Mouse (Mus musculus) layer of hippocampus, postnatal 36 days (tissue): ENCODE results near the gene Myrfl. TPM values are rescaled to one million over a fixed set of nuclear protein-coding genes. Genes with fewer than 3 reads are reported as not detected.

Source experiments
- DNase-seq, 2 experiments: peaks; one replicate each; pipeline ENCODE4 v3.0.0; 2022
- total RNA-seq, 2 experiments: library from RNA; stranded (reverse); gene quantifications; 2 replicates each; pipeline ENCODE4 v1.2.3; 2021

Gene Myrfl
- total RNA-seq, 2 experiments from 2014 or later, result 0.27 to 0.30 TPM

DNA sequence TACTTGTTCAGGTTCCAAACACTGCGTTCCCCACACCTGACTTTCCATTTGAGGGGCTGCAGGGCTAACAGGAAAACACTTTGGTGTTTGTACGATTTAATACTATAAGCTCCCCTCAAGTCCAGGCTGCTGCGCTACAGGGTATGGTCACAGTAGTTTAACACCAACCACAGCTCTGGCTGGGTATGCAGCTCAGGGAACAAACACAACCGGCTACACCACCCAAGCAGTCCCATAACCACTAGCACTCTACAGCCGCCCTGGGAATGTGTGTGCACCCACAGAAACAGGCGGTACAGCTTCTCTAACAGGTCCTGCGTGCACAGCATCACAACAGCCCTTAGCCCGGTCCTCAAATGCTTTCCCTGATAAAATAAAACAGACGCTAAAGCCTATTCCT, 16.1 kb upstream of the Myrfl start:
- no peak for DNase-seq

DNA sequence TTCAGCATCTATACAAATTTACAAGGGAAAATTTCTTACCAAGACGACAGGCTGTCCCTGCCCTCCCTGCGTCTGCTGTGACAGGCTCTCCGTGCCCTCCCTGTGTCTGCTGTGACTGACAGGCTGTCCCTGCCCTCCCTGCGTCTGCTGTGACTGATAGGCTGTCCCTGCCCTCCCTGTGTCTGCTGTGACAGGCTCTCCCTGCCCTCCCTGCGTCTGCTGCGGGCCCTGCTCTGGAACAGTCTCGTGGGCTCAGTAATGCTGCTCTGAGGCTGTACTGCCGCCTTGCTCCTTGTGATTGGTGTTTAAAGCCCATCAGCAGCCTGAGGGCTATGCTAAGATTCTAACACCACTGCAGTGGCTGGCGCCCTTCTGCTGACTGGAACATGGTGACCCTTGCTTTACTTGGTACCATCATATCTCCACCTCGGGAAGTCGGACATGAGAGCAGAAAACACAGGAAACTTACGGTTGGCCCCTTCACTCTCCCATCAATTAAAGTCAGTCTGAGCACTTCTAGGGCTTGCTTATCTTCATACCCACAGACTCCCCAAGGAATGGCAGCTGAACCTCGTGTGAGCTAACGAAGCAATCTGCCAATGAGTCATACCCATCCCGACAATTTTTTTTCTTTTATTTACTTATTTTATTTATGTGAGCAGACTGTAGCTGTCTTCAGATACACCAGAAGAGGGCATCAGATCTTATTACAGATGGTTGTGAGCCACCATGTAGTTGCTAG, 12.4 kb upstream of the Myrfl start:
- DNase-seq, result no peak

DNA sequence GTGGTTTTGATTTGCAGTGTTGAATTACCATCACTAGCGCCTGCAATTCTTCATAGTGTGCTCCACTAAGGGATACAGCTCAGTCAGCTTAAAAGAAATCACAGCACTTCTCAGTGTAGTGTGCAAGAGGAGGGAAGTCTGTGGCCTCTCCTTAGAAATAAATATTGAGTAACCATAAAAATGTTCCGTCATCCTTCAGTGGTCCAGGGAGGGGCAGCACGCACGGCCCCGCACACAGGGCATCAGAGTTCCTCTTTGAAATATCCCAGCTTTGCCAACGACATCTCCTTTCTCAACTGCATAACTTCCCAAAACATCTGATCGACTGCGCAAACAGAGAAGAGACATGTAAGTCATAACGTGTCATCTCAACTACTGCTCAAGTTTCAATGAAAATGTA, 10.1 kb upstream of the Myrfl start:
- no peak for DNase-seq

DNA sequence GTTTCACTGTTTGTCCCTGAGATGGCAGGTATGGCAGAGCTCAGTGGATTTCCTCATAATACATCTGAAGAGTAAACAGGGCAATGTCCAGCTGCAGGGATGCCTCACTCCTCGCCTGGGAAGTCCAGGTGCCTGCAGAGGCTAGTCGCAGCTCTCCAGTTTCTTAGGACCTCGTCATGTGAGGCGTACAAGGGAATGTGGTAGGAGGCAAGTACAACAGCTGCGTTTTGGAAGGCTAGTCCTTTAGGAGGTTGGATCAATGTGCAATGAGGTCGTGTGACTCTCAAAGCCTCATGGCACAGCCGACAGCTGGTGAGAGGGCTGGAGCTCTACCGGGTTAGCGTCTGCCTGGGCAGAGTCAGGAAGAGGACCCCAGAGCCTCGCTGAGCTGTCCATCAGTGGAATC, 7.8 kb upstream of the Myrfl start:
- DNase-seq, result no peak

DNA sequence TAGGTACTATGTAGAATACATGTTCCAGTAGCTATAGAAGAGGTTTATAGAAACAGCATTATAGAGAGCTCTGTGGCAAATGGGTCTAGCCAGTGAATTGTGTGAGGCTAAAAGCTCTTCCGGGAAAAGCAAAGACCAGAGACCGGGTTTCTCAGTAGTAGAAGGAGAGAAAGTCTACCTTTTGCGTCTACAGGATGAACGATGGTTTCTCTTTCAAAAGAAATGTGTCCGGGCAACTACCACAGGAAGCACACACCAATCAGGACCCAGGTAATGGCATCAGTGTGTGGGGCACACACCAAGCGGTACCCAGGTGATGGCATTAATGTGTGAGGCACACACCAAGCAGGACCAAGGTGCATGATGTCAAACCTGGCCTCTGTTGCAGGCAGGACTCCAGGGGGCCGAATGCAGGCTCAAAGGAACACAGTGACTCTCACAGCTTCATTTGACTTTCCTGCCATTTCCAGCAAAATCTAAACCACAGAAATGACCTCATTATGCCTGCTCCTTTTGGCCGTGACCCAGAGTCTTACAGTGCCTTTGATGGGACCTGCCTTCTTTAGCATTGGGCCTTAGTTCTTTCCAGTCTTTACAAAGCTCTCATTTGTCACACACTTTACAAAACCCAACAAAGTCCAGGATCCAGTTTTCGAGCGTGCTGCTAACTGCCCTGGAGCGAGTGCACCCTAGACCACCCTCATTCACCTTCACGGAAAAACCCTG, 1.4 kb downstream of the Myrfl start:
- no peak for DNase-seq

DNA sequence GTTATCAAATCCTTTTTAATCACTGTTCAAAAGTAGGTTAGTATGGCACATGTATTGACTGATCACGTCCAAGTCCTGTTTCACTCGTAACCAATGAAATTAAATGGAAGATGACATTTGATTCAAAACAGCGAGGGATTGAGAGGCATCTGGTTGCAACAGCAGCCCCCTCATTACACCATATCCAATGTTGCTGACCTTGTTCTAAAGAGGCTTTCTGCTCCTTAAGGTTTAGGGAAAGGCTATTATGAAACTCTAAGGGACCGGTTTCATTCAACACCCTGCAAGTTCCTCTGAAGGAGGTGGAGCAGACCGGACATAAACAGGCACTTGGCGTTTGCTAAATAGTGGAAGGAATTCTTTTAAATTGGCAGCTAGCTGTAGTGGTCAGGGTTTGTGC, 2.2 kb downstream of the Myrfl start:
- no peak for DNase-seq

DNA sequence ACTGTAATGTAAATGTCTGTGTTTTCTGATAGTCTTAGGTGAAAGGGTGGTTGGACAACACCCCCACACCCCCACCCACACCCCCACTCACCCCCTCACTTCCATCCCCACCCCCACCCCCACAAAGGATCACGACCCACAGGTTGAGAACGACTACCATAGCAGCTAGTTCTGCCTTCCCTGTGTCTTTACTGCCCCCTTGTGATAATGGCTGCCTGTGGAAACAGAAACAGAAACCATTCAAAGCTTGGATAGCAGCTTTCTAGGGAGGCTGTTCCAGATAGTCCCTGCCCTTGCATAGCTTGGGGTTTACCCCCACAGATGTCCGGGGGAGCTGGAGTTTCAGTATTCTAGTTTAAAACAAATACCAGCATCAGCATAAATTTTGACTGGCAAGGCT, 3.0 kb downstream of the Myrfl start:
- DNase-seq, result peak in 1 of 2 experiments; percentile 45

DNA sequence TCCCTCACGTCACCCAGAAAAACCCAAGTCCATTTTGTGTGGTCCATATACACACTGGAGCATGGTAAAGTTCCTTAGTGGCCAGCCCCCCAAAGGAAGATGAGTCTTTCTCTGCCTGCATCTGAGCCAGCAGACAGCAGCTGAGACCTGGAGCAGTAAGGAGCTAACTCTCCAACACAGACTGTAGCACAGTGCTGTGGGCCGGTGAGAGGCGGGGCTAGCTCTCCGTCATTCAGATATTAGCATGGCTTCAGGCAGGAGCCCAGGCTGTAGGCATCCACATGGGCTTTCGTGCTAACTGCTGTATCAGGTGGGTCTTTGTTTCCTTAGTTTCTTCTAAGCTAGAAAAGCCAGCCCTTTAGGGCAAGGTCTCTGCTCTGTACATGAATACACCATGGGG, 6.1 kb downstream of the Myrfl start:
- DNase-seq, result no peak

DNA sequence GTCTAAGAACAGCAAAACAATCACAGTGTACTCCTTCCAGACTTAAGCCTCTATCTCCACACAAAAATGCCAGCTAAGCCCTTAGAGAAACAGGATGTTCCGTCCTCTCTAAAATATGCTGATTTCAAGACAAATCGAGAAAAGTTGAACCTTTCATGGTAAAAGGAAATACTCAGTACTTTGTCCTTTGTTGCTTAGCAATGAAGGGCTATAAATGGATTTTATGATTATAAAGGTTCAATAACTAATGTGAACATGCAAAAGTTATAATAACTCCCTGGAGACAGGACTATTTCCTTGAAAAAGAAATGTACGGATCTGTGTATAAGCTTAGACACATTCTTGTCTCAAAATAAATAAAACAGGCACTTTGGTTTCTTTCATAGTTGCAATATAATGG, 12.2 kb downstream of the Myrfl start:
- DNase-seq, result no peak

DNA sequence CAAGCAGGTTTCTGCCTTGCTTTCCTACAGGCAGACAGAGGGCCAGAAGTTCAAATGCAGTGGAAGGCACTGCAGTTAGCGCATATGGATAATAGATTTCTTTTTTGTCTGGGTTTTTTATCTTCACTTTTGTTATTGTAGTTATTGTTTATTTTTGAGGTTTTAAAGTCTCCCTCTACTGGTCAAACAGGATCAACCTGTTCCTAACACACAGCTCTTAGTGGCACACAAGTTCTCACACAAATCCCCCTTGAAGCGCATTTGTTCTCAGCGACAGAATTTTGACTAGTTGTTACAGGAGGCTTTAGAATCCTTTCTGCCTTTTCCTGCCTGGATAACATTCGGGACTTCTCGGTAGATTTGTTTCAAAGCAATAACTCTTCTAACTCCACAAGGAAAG, 13.2 kb downstream of the Myrfl start:
- DNase-seq, result no peak

DNA sequence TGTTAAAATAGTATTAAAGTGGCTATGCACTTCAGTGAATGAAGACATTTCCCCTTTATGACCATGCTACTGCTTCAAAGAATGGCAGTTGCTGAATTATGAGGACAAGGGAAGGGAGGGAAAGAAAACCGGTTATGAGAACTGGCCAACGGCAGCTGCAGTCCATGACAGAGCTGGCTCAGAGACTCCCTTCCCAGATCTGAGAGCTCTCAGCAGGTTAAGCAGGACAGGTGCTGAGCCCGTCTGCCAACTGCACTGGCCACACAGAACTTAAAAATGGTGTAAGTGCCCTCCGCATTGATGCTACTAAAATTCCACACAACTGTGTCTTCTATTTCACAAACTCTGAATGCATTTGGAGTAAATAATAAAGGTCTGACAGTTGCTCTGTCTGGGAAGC, 19.3 kb downstream of the Myrfl start:
- DNase-seq, result no peak

DNA sequence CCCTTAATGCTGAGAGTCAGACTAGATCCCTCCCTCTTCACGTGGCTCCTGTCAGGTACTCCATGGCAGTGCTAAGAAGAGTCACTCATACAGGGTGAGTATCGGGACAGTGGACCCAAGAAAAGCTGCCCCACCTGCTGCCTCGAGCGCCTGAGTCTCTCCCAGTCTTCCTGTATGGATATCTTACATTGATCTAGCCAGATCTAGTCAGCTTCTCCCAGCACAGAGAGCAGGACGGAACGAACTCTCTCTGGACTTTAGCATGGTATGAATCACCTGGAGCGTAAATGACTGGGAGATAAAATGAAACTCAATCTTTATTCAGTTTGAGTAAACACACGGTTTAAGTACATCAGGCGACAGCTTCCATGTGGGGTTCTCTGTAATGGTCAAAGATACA, 22.2 kb downstream of the Myrfl start:
- DNase-seq, result no peak

DNA sequence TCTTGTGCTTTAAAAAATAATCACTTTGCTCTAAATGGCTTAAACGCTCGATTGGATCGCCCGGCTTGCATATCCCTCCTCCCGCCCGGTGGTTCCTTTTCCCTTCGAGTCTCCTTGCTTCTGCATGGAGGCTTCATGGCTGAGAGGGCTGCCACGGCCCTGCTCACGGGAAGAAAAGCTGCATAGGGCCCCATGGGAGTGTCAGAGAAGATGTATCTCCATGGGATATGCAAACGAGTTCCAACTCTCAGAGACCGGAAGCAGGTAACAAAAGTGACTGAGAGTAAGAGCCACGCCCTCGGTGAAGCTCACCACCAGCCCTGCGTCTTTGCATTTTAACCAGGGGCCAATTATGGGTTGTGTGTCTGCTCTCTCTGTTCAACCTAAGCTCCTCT, 24.7 kb downstream of the Myrfl start:
- DNase-seq, result no peak

DNA sequence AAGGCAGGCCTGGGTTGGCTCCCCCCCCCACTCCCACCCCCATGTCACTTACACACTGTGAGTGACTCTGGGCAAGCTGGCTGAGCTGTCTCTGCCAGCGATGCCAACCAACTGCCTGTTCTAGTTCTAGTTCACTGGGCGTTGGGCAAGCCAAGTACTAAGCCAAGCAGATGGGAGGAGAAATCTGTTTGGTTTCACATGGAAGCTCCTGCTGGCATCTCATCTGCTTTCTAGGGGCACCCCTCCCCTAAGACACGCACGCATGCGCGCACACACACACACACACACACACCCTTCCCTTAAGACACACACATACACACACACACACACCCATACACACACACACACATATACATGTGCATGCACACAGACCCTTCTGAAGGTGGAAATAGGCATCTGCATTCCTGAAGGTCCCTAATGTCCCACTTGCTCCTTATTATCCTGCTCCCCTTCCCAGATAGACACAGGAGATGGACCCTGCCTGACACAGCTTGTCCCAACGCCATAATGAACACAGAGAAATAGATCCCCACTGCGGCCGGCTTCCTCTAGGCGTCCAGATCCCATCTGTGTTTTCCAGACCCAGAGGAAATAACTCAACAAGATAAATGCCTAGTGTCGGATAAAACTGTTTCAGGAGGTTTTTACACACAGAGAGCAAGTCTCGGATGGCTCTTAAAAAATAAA, 25.2 kb downstream of the Myrfl start:
- peak; percentile 59 to 60 for DNase-seq

DNA sequence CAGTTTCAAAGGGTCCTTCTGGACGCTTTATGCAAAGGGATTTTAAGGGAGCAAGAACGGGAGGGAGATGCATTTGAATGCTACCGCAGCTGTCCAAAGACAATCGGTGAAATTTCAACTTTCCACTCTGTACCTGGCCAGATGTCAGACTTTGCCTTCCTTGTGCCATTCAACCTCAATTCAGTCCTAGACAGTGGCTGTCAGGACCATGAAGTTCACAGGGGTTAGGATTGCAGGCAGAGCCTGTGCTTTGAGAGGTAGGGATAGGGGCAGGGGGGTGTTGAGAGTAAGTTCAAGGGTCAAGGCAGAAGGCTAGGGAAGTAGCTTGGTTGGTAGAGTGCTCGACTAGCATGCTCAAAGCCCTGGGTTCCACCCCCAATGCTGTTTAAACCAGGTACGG, 25.9 kb downstream of the Myrfl start:
- no peak for DNase-seq

DNA sequence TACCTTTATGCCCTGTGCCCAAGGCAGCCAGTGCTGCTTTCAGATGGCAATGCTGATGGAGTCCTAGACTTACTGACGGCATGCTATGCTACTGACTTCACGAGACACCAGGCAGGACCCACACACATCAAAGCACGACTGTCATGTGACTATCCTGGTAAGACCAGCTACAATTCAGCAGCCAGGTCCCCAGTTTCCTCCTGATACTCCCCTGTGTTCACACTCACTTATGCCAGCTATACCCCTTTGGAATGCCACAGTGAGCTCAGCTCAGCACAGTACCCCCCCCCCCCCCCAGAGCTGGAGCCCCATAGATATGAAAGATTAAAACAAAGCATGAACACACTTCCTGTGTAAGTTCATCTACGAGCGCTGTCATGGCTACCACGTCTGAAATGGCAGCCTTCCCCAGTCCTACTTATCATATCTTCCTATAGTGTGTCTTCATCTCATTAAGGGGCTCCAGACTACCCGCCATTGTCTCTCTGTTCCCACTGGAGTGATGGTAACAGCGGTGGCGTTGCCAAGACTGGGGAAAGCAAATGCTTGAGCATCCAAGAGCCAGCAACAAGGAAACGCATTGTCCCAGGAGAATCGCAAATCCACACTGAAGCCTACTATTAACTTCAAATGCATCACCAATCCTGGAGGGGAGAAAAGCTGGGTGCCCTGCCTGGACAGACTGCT, 43.4 kb downstream of the Myrfl start:
- no peak for DNase-seq

DNA sequence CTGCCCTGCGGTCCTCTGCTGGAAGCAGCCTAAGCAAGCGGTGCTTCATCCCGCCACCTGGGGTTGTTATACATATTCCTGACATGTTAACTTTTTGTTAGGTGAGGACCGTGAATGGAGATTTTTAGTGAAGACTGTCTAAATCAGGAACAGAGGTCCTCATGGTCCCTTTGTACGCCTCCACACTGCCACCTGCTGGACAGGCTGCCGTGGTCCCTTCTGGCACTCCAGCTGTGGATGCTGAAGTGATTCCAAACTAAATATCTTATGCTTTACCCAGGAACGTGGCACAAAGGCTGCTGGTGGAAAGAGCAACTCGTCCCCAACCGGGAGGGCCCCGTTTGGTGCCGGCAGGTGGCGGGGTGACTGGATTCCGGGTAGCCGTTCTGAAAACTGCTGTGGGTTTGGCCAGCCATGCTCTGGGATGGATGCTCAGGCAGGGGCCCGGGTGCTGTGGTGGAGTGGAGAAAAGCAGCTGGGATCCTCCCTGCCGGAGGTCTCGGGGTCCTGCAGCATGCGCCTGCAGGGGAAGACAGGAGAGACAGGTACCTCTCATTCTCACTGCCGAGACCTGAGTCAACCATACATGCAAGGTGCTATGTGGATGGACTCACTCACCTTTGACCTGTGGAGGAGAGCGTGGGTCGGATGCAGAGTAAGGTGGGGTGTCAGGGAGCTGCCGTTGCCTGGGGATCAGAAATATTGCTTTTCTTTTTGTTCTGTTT, 47.8 kb downstream of the Myrfl start:
- peak; percentile 82 to 84 for DNase-seq

DNA sequence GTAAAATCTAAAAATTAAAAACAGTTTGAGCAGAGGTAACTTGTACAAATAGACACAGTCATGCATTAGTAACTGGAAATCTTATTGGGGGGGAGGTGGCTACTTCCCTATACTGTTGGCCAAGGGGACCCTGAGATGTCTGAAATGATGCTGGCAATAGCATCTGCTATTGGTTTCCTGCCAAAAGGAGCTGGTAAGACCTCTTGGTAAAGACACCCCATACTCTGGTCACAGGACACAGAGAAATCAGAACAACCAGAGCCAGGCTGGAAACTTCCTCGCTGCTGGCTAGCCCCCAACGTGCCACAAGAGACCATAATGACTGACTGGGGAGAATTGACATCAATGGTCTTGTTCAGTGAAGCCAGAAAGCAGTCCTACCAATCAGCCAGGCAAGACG, 55.2 kb downstream of the Myrfl start:
- no peak for DNase-seq

DNA sequence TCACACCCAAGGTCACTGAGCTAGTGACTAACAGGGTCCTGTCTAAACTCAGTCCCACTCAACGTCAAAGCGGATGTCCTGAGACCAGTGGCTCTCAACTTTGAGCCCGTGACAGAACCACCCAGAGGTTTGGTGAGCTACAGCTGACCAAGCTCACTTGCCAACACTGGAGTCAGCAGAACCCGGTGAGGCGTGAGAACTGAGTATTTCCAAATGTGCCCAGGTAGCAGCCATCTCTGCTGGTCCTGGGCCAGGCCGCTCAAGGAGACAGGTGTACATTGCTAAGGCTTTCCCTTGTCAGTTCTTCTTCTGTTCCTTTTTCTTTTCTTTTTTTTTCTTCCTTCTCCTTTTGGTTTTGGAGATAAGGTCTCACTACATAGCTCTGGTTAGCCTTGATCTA, 66.0 kb downstream of the Myrfl start:
- DNase-seq, result no peak

DNA sequence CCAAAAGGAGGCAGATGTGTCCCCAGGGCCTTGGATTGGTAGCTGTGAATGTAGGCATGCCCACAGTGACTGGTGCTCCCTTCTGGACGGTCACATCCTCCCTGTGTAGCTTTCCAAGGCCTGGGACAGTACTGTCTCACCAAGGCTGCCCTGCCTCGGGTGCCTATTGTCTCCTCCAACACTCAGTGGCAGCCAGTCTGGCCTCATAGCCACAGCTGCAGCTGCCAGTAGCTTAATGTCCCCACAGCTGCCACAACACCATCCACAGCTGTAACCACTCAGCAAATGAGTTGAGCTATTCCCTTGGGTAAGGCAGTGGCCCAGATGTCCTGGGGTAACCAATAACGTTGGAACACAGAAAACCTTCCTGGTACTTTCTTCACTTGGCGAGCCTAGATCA, 68.6 kb downstream of the Myrfl start:
- no peak for DNase-seq

DNA sequence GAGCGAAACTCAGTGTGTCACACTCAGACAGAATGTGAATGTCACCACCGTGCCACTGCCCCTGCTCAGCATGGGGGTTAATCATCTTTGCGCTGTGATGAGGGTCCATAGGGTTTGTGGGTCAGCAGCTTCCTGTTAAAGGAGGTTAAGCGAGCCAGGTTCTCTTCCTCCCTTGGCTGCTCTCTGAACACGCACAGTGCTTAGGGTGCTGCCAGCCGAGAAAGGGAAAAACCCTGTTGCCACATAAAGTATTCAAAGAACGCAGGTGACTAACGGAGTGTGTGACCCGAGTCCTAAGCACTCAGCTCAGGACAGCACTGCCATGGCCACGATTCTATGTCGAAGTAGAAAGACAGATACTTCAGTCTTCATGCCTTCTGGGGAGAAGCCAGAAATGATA, 69.4 kb downstream of the Myrfl start:
- no peak for DNase-seq

DNA sequence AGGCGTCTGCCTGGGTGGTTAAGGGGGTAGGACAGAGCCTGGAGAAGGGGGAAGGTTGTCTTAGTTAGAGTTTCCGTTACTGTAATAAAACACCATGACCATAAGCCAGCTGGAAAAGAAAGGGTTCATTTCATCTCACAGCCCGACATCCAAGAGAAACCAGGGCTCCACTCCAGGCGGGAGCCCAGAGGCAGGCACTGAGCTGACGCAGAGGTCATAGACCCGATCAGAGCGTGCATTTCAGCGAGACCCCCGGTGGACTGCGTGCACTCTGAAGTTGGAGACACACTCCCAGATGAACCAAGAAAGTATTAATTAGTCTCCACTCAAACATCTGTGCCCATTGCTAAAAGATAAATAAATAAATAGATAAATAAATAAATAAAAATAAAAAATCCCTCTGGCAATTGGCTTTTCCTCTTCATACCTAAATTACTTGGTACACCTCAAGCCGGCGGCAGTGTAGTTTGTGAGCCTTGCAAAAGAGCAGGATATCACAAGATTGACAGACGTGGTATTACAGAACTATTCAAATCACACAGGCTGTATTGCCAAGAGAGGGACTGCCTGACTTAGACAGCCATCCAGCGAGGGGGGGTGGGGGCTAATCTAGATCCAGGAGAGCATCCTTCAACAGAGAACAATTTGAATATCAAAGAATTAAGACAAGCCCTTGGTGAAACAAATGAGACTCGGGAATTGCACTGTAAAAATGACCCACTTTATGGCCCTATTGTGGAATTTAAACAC, 81.2 kb downstream of the Myrfl start:
- DNase-seq, result no peak
